Mouse (Mus musculus) thymus, postnatal 36 days (tissue): ENCODE results near the gene Nelfb.

Experiments
- DNase-seq, 2 experiments: peaks; one replicate each; pipeline ENCODE4 v3.0.0; 2022; ENCODE audit warnings: mixed read lengths in 2 of 2

The Nelfb gene

GRCm38 (mm10) chr2:25174866-25175689 is 36.2 kb downstream of the Nelfb start:
- no peak for DNase-seq

- DNase-seq, result no peak
These were observed 37.5 kb downstream of the Nelfb start for GRCm38 (mm10) chr2:25173821-25174220.

GRCm38 (mm10) chr2:25172629-25173028 is 38.7 kb downstream of the Nelfb start:
- DNase-seq, result no peak

- DNase-seq, result no peak
These were observed 39.5 kb downstream of the Nelfb start for GRCm38 (mm10) chr2:25171769-25172153.

- DNase-seq, result no peak
These were observed 40.1 kb downstream of the Nelfb start for GRCm38 (mm10) chr2:25171101-25171768.

- no peak for DNase-seq
These were observed 40.8 kb downstream of the Nelfb start for GRCm38 (mm10) chr2:25170326-25171100.

- no peak for DNase-seq
These were observed 41.5 kb downstream of the Nelfb start for GRCm38 (mm10) chr2:25169778-25170177.

GRCm38 (mm10) chr2:25168665-25168978 is 42.7 kb downstream of the Nelfb start:
- no peak for DNase-seq

- DNase-seq, result peak; percentile 42 to 58
These were observed 43.2 kb downstream of the Nelfb start for GRCm38 (mm10) chr2:25167919-25168664.

GRCm38 (mm10) chr2:25167481-25167880 is 43.8 kb downstream of the Nelfb start:
- peak in 1 of 2 experiments; percentile 7 for DNase-seq

- DNase-seq, result peak in 1 of 2 experiments; percentile 24
These were observed 53.6 kb downstream of the Nelfb start for GRCm38 (mm10) chr2:25157655-25158054.

- DNase-seq, result no peak
These were observed 54.3 kb downstream of the Nelfb start for GRCm38 (mm10) chr2:25156990-25157389.

GRCm38 (mm10) chr2:25156177-25156576 is 55.1 kb downstream of the Nelfb start:
- DNase-seq, result no peak

- no peak for DNase-seq
These were observed 59.9 kb downstream of the Nelfb start for GRCm38 (mm10) chr2:25151280-25151956.
